Mouse (Mus musculus): ENCODE results near the gene Slc4a4. TPM values are rescaled to one million over a fixed set of nuclear protein-coding genes. Genes with fewer than 3 reads are reported as not detected.

Gene Slc4a4
- polyA plus RNA-seq, 1 experiment from 2014 or later, result 3.1 TPM

- Histone ChIP-seq H3K4me2 (no peak overlapping the region), H3K36me3 (no peaks in the 10 kb centered on the region), H3K27ac (replicated peaks) (no peak overlapping the region), H3K27me3 (replicated peaks) (no peaks in the 10 kb centered on the region), H3K4me1 (peaks cover 51% of the 10 kb centered on the region), H3K9me3 (no peaks in the 10 kb centered on the region), H3K9ac (no peak overlapping the region), H3K4me3 (no peak overlapping the region)
- ATAC-seq (ENCODE audit: extremely low read depth, insufficient number of reproducible peaks, low FRiP score, low TSS enrichment), result no peak
- WGBS, result 72% methylated on average over 1 of the region's 1 CpGs
Observed at GRCm38 (mm10) chr5:88938208-88938607, 51.6 kb downstream of the Slc4a4 start.

GRCm38 (mm10) chr5:88939151-88939550 lies 52.5 kb downstream of the Slc4a4 start:
- H3K4me2 ChIP-seq, result no peak overlapping the region
- no peaks in the 10 kb centered on the region for H3K36me3 ChIP-seq
- no peak for ATAC-seq (ENCODE audit: extremely low read depth, insufficient number of reproducible peaks, low FRiP score, low TSS enrichment)
- 50% methylated on average over 6 of the region's 6 CpGs for WGBS
- H3K27ac ChIP-seq (replicated peaks), result no peak overlapping the region
- peak overlapping the region; percentile 21; the same call in 1 of the 2 replicates for H3K9ac ChIP-seq
- H3K4me1 ChIP-seq, result peaks cover 42% of the 10 kb centered on the region
- no peak overlapping the region for H3K4me3 ChIP-seq
- H3K27me3 ChIP-seq (replicated peaks), result no peaks in the 10 kb centered on the region
- no peaks in the 10 kb centered on the region for H3K9me3 ChIP-seq

- no peaks in the 10 kb centered on the region for H3K36me3 ChIP-seq
- 84% methylated on average over 2 of the region's 2 CpGs for WGBS
- ATAC-seq (ENCODE audit: extremely low read depth, insufficient number of reproducible peaks, low FRiP score, low TSS enrichment), result no peak
- H3K4me3 ChIP-seq, result no peak overlapping the region
- H3K9ac ChIP-seq, result no peak overlapping the region
- peaks cover 36% of the 10 kb centered on the region for H3K4me1 ChIP-seq
- H3K4me2 ChIP-seq, result no peak overlapping the region
- H3K27me3 ChIP-seq (replicated peaks), result no peaks in the 10 kb centered on the region
- H3K27ac ChIP-seq (replicated peaks), result no peak overlapping the region
- no peaks in the 10 kb centered on the region for H3K9me3 ChIP-seq
Observed at GRCm38 (mm10) chr5:88939782-88940181, 53.2 kb downstream of the Slc4a4 start.

- H3K36me3 ChIP-seq, result no peaks in the 10 kb centered on the region
Observed at GRCm38 (mm10) chr5:88941905-88942304, 55.3 kb downstream of the Slc4a4 start.

GRCm38 (mm10) chr5:88945661-88946339 lies 59.2 kb downstream of the Slc4a4 start:
- 84% methylated on average over 10 of the region's 10 CpGs for WGBS
- H3K4me1 ChIP-seq, result no peaks in the 10 kb centered on the region

More at GRCm38 (mm10) chr5:88941905-88942304, 55.3 kb downstream of the Slc4a4 start:
- H3K4me3 ChIP-seq, result no peak overlapping the region
- no peaks in the 10 kb centered on the region for H3K9me3 ChIP-seq
- 66% methylated on average over 7 of the region's 7 CpGs for WGBS
- peaks cover 25% of the 10 kb centered on the region for H3K4me1 ChIP-seq
- H3K27ac ChIP-seq (replicated peaks), result no peak overlapping the region
- ATAC-seq (ENCODE audit: extremely low read depth, insufficient number of reproducible peaks, low FRiP score, low TSS enrichment), result no peak
- H3K27me3 ChIP-seq (replicated peaks), result no peaks in the 10 kb centered on the region
- H3K9ac ChIP-seq, result no peak overlapping the region
- H3K4me2 ChIP-seq, result no peak overlapping the region

GRCm38 (mm10) chr5:88950337-88950736 lies 63.7 kb downstream of the Slc4a4 start:
- Histone ChIP-seq H3K4me3 (no peak overlapping the region), H3K9me3 (no peaks in the 10 kb centered on the region), H3K27ac (replicated peaks) (no peak overlapping the region), H3K4me2 (no peak overlapping the region), H3K36me3 (0 out of 2 replicates have a peak, but pooled peaks cover 3% of the 10 kb centered on the region), H3K9ac (no peak overlapping the region), H3K4me1 (no peaks in the 10 kb centered on the region), H3K27me3 (replicated peaks) (no peaks in the 10 kb centered on the region)
- ATAC-seq (ENCODE audit: extremely low read depth, insufficient number of reproducible peaks, low FRiP score, low TSS enrichment), result no peak
- 64% methylated on average over 7 of the region's 7 CpGs for WGBS

More at GRCm38 (mm10) chr5:88945661-88946339, 59.2 kb downstream of the Slc4a4 start:
- Histone ChIP-seq H3K27me3 (replicated peaks) (no peaks in the 10 kb centered on the region), H3K36me3 (no peaks in the 10 kb centered on the region), H3K9me3 (no peaks in the 10 kb centered on the region), H3K4me3 (no peak overlapping the region), H3K4me2 (no peak overlapping the region), H3K27ac (replicated peaks) (no peak overlapping the region), H3K9ac (no peak overlapping the region)
- ATAC-seq (ENCODE audit: extremely low read depth, insufficient number of reproducible peaks, low FRiP score, low TSS enrichment), result no peak

GRCm38 (mm10) chr5:88952757-88953577 lies 66.3 kb downstream of the Slc4a4 start:
- Histone ChIP-seq H3K36me3 (0 out of 2 replicates have a peak, but pooled peaks cover 4% of the 10 kb centered on the region), H3K9ac (no peak overlapping the region), H3K27ac (replicated peaks) (no peak overlapping the region), H3K4me3 (0 out of 2 replicates have a peak overlapping the region, but pooled peaks have one; percentile 9), H3K9me3 (no peaks in the 10 kb centered on the region), H3K4me2 (peak overlapping the region; percentile 48), H3K4me1 (no peaks in the 10 kb centered on the region), H3K27me3 (replicated peaks) (no peaks in the 10 kb centered on the region)
- WGBS, result 66% methylated on average over 17 of the region's 17 CpGs
- no peak for ATAC-seq (ENCODE audit: extremely low read depth, insufficient number of reproducible peaks, low FRiP score, low TSS enrichment)

- no peaks in the 10 kb centered on the region for H3K9me3 ChIP-seq
- ATAC-seq (ENCODE audit: extremely low read depth, insufficient number of reproducible peaks, low FRiP score, low TSS enrichment), result no peak
- H3K4me2 ChIP-seq, result no peak overlapping the region
- 0 out of 2 replicates have a peak, but pooled peaks cover 4% of the 10 kb centered on the region for H3K36me3 ChIP-seq
- no peak overlapping the region for H3K27ac ChIP-seq (replicated peaks)
- H3K4me1 ChIP-seq, result peaks cover 18% of the 10 kb centered on the region
- H3K4me3 ChIP-seq, result no peak overlapping the region
- WGBS, result 69% methylated on average over 5 of the region's 5 CpGs
- H3K9ac ChIP-seq, result no peak overlapping the region
- no peaks in the 10 kb centered on the region for H3K27me3 ChIP-seq (replicated peaks)
Observed at GRCm38 (mm10) chr5:88957735-88958134, 71.1 kb downstream of the Slc4a4 start.

GRCm38 (mm10) chr5:88958966-88959365 lies 72.3 kb downstream of the Slc4a4 start:
- H3K4me3 ChIP-seq, result no peak overlapping the region
- no peak overlapping the region for H3K9ac ChIP-seq
- H3K9me3 ChIP-seq, result no peaks in the 10 kb centered on the region
- 71% methylated on average over 5 of the region's 5 CpGs for WGBS
- H3K4me1 ChIP-seq, result peaks cover 18% of the 10 kb centered on the region
- H3K27ac ChIP-seq (replicated peaks), result no peak overlapping the region
- no peaks in the 10 kb centered on the region for H3K27me3 ChIP-seq (replicated peaks)
- 0 out of 2 replicates have a peak, but pooled peaks cover 4% of the 10 kb centered on the region for H3K36me3 ChIP-seq
- H3K4me2 ChIP-seq, result no peak overlapping the region
- no peak for ATAC-seq (ENCODE audit: extremely low read depth, insufficient number of reproducible peaks, low FRiP score, low TSS enrichment)

- no peak for ATAC-seq (ENCODE audit: extremely low read depth, insufficient number of reproducible peaks, low FRiP score, low TSS enrichment)
- no peak overlapping the region for H3K9ac ChIP-seq
- 76% methylated on average over 6 of the region's 6 CpGs for WGBS
- 0 out of 2 replicates have a peak, but pooled peaks cover 4% of the 10 kb centered on the region for H3K36me3 ChIP-seq
- H3K27me3 ChIP-seq (replicated peaks), result no peaks in the 10 kb centered on the region
- H3K9me3 ChIP-seq, result no peaks in the 10 kb centered on the region
- H3K4me2 ChIP-seq, result no peak overlapping the region
- peaks cover 18% of the 10 kb centered on the region for H3K4me1 ChIP-seq
- no peak overlapping the region for H3K27ac ChIP-seq (replicated peaks)
- H3K4me3 ChIP-seq, result no peak overlapping the region
Observed at GRCm38 (mm10) chr5:88959412-88959811, 72.8 kb downstream of the Slc4a4 start.

- Histone ChIP-seq H3K27me3 (replicated peaks) (no peaks in the 10 kb centered on the region), H3K4me2 (no peak overlapping the region), H3K36me3 (no peaks in the 10 kb centered on the region), H3K9ac (no peak overlapping the region), H3K4me3 (no peak overlapping the region), H3K9me3 (no peaks in the 10 kb centered on the region), H3K4me1 (peaks cover 18% of the 10 kb centered on the region), H3K27ac (replicated peaks) (peak overlapping the region; percentile 62; the same call in 1 of the 2 replicates)
- WGBS, result 66% methylated on average over 5 of the region's 5 CpGs
- ATAC-seq (ENCODE audit: extremely low read depth, insufficient number of reproducible peaks, low FRiP score, low TSS enrichment), result no peak
Observed at GRCm38 (mm10) chr5:88960342-88961105, 73.9 kb downstream of the Slc4a4 start.

Data from heart, embryonic 13.5 days (tissue).